Mouse (Mus musculus) neural tube, embryonic 11.5 days (tissue): Measurements from ENCODE around the gene Eif4g3. TPM values are rescaled to one million over a fixed set of nuclear protein-coding genes. Genes with fewer than 3 reads are reported as not detected.

Experiments
- ATAC-seq: fragments of 200-750 bp; cut with Nextera tagmentation; 2 replicates; pipeline ENCODE4 v1.8.0; 2017; ENCODE audit warnings: moderate number of reproducible peaks, mild to moderate bottlenecking, moderate TSS enrichment, moderate library complexity; ENCODE audit not compliant: insufficient read depth, low FRiP score, low TSS enrichment
- DNase-seq: peaks from one replicate; pipeline ENCODE4 v3.0.0-alpha.2; 2015; ENCODE audit warnings: low spot score
- H3K27ac ChIP-seq: fragments of 300-500 bp; sonication (generic); 2 replicates; pipeline ENCODE4 v1.5.1; 2014; ENCODE audit warnings: low read depth, mild to moderate bottlenecking, low read length
- H3K27me3 ChIP-seq: fragments of 300-500 bp; sonication (generic); 2 replicates; pipeline ENCODE4 v1.6.1; 2014; ENCODE audit warnings: mild to moderate bottlenecking, low read length, mixed read lengths; ENCODE audit not compliant: control insufficient read depth, insufficient read depth
- H3K36me3 ChIP-seq: fragments of 300-500 bp; sonication (generic); 2 replicates; pipeline ENCODE4 v1.6.1; 2014; ENCODE audit warnings: mild to moderate bottlenecking, low read length, moderate library complexity, mixed read lengths; ENCODE audit not compliant: control insufficient read depth, insufficient read depth
- H3K4me1 ChIP-seq: fragments of 300-500 bp; sonication (generic); 2 replicates; pipeline ENCODE4 v1.6.1; 2014; ENCODE audit warnings: low read length, mixed read lengths; ENCODE audit not compliant: control insufficient read depth, insufficient read depth
- H3K4me2 ChIP-seq: fragments of 300-500 bp; sonication (generic); 2 replicates; pipeline ENCODE4 v1.6.1; 2014; ENCODE audit warnings: low read depth, mild to moderate bottlenecking, moderate library complexity
- H3K4me3 ChIP-seq: fragments of 300-500 bp; sonication (generic); 2 replicates; pipeline ENCODE4 v1.5.1; 2014; ENCODE audit warnings: low read depth, low read length
- H3K9ac ChIP-seq: fragments of 300-500 bp; sonication (generic); 2 replicates; pipeline ENCODE4 v1.6.1; 2014; ENCODE audit warnings: mild to moderate bottlenecking, low read length
- H3K9me3 ChIP-seq: fragments of 300-500 bp; sonication (generic); 2 replicates; pipeline ENCODE4 v1.6.1; 2016; ENCODE audit warnings: low read length; ENCODE audit not compliant: control insufficient read depth
- WGBS: fragments of 180-500 bp; shearing (Covaris S2); extraction: QIAGEN DNeasy Blood & Tissue Kit; methylation state at CpG from one replicate; pipeline ENCODE4 v1.1.7; 2014; 5-methylcytosine and 5-hydroxymethylcytosine counted together
- polyA plus RNA-seq: library from polyadenylated mRNA; unstranded; fragments of >200 nt; fragmentation: Nextera tagmentation; extraction: Ambion mirVana; gene quantifications from 2 replicates; pipeline ENCODE4 v1.2.1, GENCODE M21; 2014

Eif4g3 gene
- polyA plus RNA-seq, 1 experiment from 2014 or later: 51.0 TPM

DNA sequence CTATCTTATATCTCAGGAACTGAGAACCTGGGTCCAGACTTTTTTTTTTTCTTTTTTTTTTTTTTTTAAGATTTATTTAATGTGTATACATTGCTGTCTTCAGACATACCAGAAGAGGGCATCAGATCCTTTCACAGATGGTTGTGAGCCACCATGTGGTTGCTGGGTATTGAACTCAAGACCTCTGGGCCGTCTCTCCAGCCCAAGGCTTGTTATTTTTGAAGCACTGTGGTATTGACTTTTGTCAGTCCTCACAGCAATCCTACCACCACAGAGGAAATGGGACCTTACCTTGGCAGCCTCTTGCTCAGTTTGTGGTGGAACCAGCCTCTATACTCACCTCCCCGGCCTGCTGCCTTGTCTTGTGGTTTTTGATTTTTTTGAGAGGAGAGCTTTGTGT is 137.3 kb downstream of the Eif4g3 start:
- Histone ChIP-seq H3K27ac (no peak overlapping the region), H3K9ac (no peak overlapping the region), H3K9me3 (no peaks in the 10 kb centered on the region), H3K4me2 (no peak overlapping the region), H3K27me3 (no peaks in the 10 kb centered on the region), H3K36me3 (peaks cover 2% of the 10 kb centered on the region), H3K4me1 (no peaks in the 10 kb centered on the region; the same call in 1 of the 2 replicates), H3K4me3 (no peak overlapping the region)
- DNase-seq (no peak), ATAC-seq (no peak)
- WGBS: 83% methylated on average over 2 of the region's 2 CpGs

DNA sequence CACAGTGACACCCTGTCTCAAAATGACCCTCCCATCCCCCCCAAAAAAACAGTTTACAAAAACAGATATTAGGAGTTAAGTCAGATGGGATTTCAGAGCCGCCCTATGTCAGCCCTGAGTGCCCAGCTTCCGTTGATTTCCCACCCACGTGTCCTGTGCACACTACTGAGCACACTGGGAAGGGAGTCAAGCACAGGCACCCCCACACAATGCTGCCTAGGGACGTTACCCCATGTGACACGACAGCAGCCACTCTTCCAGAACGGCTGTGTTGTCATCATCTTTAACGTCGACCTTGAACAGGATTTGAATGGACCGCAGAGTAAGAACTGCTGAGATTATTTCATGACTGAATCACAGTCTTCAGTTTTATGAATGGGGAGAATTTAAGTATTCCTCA is 138.4 kb downstream of the Eif4g3 start:
- Histone ChIP-seq H3K4me3 (no peak overlapping the region), H3K9me3 (no peaks in the 10 kb centered on the region), H3K27ac (no peak overlapping the region), H3K4me2 (no peak overlapping the region), H3K36me3 (peaks cover 2% of the 10 kb centered on the region), H3K4me1 (no peaks in the 10 kb centered on the region; the same call in 1 of the 2 replicates), H3K27me3 (no peaks in the 10 kb centered on the region), H3K9ac (no peak overlapping the region)
- 85% methylated on average over 9 of the region's 9 CpGs for WGBS
- no peak; the same call in 1 of the 2 replicates for ATAC-seq
- no peak for DNase-seq

DNA sequence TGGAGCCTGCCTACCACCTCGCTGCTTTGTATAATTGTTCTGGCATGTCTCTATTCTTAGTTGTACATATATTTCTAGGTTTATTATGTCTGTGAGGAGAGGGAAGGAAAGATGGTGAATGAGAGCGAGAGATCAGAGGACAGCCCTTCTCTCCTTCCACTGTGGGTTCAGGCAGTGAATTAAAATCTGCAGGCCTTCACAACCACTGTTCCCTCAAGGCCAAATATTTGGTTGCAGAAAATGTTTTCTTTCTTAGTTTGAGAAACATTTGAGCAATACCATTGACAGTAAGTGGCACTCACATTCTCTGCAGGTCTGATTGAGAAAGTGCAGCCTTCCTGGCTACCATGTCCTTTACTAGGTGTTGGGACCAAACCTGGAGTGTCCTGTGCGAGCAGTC is 138.9 kb downstream of the Eif4g3 start:
- H3K27ac ChIP-seq: no peak overlapping the region
- no peaks in the 10 kb centered on the region; the same call in 1 of the 2 replicates for H3K4me1 ChIP-seq
- H3K9me3 ChIP-seq: no peaks in the 10 kb centered on the region
- H3K27me3 ChIP-seq: no peaks in the 10 kb centered on the region
- no peak for DNase-seq
- no peak overlapping the region for H3K4me3 ChIP-seq
- no peak overlapping the region for H3K4me2 ChIP-seq
- WGBS: 89% methylated on average over 3 of the region's 3 CpGs
- no peak overlapping the region for H3K9ac ChIP-seq
- no peak for ATAC-seq
- H3K36me3 ChIP-seq: peaks cover under 1% of the 10 kb centered on the region

DNA sequence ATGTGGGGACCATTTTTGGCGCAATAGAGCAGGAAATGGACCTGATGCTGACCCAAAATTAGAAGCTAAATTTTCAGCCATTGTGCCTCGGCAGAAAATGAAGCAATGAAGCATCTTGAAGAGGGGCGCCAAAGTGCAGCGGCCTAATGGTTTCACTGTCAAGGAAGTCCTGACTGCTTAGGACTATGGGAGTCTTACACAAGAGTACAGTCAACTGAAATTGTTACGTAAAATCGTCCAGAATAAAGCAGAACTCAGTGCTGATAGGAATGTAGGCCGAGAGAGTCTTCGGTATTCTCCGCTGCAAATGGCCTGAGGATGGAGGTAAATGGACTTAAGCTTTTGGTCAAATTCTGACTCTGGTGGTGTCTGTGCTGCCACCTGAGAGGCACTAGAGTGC is 140.5 kb downstream of the Eif4g3 start:
- no peak for ATAC-seq
- Histone ChIP-seq H3K27me3 (no peaks in the 10 kb centered on the region), H3K36me3 (no peaks in the 10 kb centered on the region; the same call in 1 of the 2 replicates), H3K4me2 (no peak overlapping the region), H3K4me1 (no peaks in the 10 kb centered on the region; the same call in 1 of the 2 replicates), H3K9me3 (no peaks in the 10 kb centered on the region), H3K4me3 (no peak overlapping the region), H3K27ac (no peak overlapping the region), H3K9ac (no peak overlapping the region)
- DNase-seq: no peak
- WGBS: 94% methylated on average over 9 of the region's 9 CpGs

DNA sequence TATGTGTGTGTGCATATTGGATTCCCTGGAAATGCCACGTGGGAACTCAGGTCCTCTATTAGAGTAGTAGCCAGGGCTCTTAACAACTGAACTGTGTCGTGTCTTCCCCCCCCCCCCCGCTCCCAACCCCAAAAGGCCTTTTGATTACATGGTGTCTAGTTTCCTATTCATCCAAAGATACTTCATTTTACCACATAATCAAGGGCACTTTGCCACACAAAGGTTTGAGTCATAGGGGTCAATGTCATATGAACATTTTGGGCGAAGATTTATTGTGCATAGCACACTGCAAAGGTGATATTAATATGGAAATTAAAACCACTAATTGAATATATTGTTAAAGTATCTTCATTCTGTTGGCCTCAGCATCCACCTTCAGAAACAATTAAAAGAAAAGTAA is 144.5 kb downstream of the Eif4g3 start:
- no peaks in the 10 kb centered on the region for H3K9me3 ChIP-seq
- H3K9ac ChIP-seq: no peak overlapping the region
- H3K36me3 ChIP-seq: no peaks in the 10 kb centered on the region; the same call in 1 of the 2 replicates
- no peaks in the 10 kb centered on the region for H3K27me3 ChIP-seq
- H3K4me2 ChIP-seq: no peak overlapping the region
- 71% methylated on average over 4 of the region's 4 CpGs for WGBS
- DNase-seq: no peak
- H3K27ac ChIP-seq: no peak overlapping the region
- H3K4me1 ChIP-seq: no peaks in the 10 kb centered on the region; the same call in 1 of the 2 replicates
- no peak overlapping the region for H3K4me3 ChIP-seq
- ATAC-seq: no peak

DNA sequence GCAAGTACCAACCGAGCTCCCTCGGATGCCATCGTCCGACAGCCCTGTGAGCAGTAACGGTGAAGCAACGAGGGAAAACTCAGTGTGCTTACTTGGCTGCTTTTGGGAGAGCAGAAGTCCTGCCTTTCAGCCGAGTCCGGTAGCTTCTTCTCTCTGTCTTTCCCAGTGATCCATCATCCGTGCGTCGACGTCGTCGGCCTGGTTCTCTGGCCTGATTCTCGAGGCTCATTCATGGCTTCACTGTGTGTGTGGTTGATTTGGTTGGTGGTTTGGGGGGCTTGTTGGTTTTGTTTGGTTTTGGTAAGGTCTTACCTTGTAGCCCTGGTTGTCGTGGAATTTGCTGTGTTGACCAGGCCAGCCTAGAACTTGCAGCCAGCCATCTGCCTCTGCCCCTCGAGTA is 145.0 kb downstream of the Eif4g3 start:
- Histone ChIP-seq H3K4me2 (no peak overlapping the region), H3K9ac (no peak overlapping the region), H3K9me3 (no peaks in the 10 kb centered on the region), H3K36me3 (no peaks in the 10 kb centered on the region; the same call in 1 of the 2 replicates), H3K4me3 (no peak overlapping the region), H3K27me3 (no peaks in the 10 kb centered on the region), H3K27ac (no peak overlapping the region), H3K4me1 (no peaks in the 10 kb centered on the region; the same call in 1 of the 2 replicates)
- WGBS: 85% methylated on average over 17 of the region's 17 CpGs
- no peak for ATAC-seq
- no peak for DNase-seq

DNA sequence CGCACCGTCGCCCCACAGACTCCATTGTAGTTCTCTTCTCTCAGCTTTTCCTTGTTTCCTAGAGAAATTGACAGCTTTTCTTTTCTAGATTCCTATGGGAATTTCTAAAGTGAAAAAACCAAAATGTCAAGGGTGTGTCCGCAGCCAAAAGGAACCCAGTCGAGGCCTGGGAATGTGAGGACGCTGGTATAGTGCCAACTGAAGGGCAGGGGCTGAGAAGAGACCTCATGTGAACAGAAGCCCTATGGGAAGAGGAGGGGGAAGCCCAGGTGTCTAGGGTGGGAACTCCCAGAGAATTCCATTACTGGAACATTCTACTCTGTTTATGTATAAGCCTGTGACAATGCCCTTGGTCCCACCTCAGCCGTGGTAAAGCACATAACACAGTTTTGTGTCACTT is 145.4 kb downstream of the Eif4g3 start:
- no peak overlapping the region for H3K4me3 ChIP-seq
- DNase-seq: no peak
- H3K4me2 ChIP-seq: no peak overlapping the region
- no peaks in the 10 kb centered on the region; the same call in 1 of the 2 replicates for H3K4me1 ChIP-seq
- WGBS: 95% methylated on average over 7 of the region's 7 CpGs
- no peak overlapping the region for H3K27ac ChIP-seq
- H3K27me3 ChIP-seq: no peaks in the 10 kb centered on the region
- ATAC-seq: no peak
- no peak overlapping the region for H3K9ac ChIP-seq
- H3K36me3 ChIP-seq: no peaks in the 10 kb centered on the region; the same call in 1 of the 2 replicates
- H3K9me3 ChIP-seq: no peaks in the 10 kb centered on the region

DNA sequence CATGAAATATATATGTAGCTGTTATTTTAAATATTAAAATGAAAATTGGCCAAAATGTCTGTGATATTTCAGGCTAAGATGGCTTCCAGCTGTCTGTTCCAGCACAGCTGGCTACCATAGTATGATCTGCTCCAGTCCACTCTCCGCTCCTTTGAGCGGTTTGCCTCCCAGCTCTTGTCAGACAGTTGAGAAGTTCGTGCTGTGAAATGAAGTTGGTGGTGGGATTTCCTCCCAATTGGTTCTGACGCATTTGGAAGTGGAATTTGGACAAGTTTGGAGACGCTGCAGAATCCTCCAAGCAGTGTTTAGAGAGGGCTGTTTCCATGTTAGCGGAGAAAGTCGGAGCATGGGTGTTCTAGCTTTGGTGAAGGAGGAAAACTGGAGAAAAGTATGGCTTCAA is 148.5 kb downstream of the Eif4g3 start:
- ATAC-seq (no peak), DNase-seq (no peak)
- Histone ChIP-seq H3K27ac (no peak overlapping the region), H3K4me1 (no peaks in the 10 kb centered on the region; the same call in 1 of the 2 replicates), H3K27me3 (no peaks in the 10 kb centered on the region), H3K9ac (no peak overlapping the region), H3K36me3 (no peaks in the 10 kb centered on the region), H3K4me3 (no peak overlapping the region), H3K4me2 (no peak overlapping the region), H3K9me3 (no peaks in the 10 kb centered on the region)
- WGBS: 96% methylated on average over 7 of the region's 7 CpGs

DNA sequence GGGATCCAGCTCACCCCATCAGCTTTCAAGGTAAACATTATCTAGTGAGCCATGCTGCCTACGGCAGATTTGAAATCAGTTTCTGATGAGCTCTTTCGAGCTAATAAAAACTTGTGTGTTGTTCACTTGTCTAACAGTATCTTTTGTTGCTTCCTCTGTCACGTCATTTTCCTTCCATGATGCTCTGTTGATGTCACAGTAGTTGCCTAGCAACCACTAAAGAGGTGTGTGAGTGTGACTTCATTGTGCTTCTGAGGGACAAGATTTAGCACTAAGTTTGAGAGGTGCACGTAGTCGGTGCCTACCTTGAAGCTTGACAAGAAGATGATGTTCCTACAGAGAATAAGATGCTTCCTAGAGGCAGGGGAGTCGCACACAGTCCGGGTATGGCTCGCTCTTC is 154.4 kb downstream of the Eif4g3 start:
- no peak overlapping the region for H3K27ac ChIP-seq
- H3K27me3 ChIP-seq: no peaks in the 10 kb centered on the region
- no peak for ATAC-seq
- no peak overlapping the region for H3K4me3 ChIP-seq
- H3K36me3 ChIP-seq: no peaks in the 10 kb centered on the region
- H3K4me1 ChIP-seq: no peaks in the 10 kb centered on the region
- no peak for DNase-seq
- no peak overlapping the region for H3K4me2 ChIP-seq
- WGBS: 86% methylated on average over 8 of the region's 8 CpGs
- no peaks in the 10 kb centered on the region for H3K9me3 ChIP-seq
- no peak overlapping the region for H3K9ac ChIP-seq
